Mouse (Mus musculus) thymus, postnatal 14 days (tissue): Measurements from ENCODE around the gene Elmsan1.
"Not testable (repeated sequence)": the region's sequence is repeated elsewhere in the genome, so short reads cannot be mapped to it uniquely, and the experiment has no call there.

Experiments
- DNase-seq: peaks from one replicate; pipeline ENCODE4 v3.0.0; 2021

Gene Elmsan1

GRCm38 (mm10) chr12:84218289-84219120, at the start of gene Elmsan1:
Gene Elmsan1 (minus strand): TSS chr12:84218881.
- DNase-seq, result peak; percentile 92

DNA sequence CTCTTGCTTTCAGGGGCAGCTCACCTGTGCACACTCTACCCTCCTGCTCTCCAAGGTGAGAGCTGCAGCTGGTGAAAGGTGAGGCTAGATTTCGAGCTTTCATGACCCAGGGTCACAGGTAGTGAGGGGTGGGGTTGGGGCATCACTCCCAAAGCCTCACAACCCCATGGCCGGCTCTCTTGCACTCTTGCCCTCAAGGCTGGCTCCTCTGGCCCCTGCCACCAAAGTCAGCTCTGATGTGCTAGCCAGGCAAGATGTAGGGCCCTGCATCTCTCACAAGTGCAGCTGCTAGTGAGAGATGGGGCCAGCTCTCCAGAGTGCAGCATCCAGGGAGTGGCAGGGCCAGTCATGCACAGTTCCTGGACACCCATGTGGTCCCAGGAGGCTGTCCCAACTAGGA, 48.6 kb upstream of the Elmsan1 start:
- no peak for DNase-seq

DNA sequence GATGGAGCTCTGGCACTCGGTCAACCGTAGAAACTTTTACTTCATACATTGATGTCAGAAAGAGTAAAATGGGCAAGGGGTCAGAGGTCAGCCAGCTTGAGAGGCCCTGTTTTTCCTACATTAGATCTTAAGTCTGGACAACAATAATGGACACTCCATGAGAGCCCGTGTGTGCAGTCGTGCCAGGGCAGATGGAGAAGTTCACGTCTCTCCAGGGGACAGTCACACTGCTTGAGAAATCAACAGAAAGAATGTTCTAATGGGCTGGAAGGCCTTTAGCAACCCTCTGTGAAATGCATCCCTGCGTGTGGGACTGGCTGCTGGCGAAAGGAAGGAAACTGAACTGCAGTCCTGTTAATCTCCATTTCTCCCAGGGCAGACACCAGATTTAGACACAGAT, 41.7 kb upstream of the Elmsan1 start:
- no peak for DNase-seq

DNA sequence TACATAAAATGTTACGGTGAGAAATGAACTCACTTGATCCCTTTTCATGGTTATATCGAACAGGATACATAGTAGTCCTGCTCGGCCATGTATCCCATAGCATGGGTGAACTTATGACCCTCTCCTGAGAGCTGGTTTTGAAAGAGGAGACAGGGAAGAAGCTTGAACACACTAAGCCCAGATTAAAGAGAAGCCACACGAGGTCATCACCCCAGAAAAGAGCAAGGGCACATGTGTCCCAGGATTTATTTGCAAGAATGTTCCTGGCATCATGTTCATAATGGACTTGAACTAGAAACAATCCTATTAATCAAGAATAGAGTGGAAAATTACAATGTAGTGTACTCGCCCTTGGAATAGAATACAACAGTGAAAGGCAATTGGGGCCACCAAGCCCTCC, 36.2 kb upstream of the Elmsan1 start:
- DNase-seq, result no peak

GRCm38 (mm10) chr12:84252811-84253210, 34.1 kb upstream of the Elmsan1 start:
- DNase-seq, result no peak

DNA sequence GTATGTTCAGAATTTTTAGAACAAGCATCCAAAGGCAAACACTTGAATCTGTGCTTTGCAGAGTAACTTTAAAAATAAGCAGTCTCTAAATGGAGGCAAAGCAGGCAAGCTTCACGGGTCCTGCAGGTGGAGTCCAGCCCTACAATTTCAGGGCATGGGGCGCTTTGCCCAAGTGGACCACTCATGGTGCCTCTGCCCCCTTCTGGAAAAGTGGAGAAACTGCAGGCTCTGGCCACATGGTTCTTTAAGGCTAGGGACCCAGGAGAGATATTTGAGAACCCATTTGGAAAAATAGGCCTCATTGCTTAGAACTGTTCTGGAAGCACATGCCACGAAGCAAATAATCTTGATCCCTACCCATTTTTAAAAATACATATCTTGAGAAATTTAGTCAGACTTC, 30.5 kb upstream of the Elmsan1 start:
- peak; percentile 74 for DNase-seq

GRCm38 (mm10) chr12:84245683-84246082, 27.0 kb upstream of the Elmsan1 start:
- peak; percentile 49 for DNase-seq

- DNase-seq, result peak; percentile 86
Measured at GRCm38 (mm10) chr12:84243076-84243770, 24.5 kb upstream of the Elmsan1 start.

GRCm38 (mm10) chr12:84237036-84237435, 18.4 kb upstream of the Elmsan1 start:
- not testable (repeated sequence) for DNase-seq

GRCm38 (mm10) chr12:84235981-84236752, 17.5 kb upstream of the Elmsan1 start:
- DNase-seq, result no peak

- DNase-seq, result no peak
Measured at GRCm38 (mm10) chr12:84235577-84235976, 16.9 kb upstream of the Elmsan1 start.

DNA sequence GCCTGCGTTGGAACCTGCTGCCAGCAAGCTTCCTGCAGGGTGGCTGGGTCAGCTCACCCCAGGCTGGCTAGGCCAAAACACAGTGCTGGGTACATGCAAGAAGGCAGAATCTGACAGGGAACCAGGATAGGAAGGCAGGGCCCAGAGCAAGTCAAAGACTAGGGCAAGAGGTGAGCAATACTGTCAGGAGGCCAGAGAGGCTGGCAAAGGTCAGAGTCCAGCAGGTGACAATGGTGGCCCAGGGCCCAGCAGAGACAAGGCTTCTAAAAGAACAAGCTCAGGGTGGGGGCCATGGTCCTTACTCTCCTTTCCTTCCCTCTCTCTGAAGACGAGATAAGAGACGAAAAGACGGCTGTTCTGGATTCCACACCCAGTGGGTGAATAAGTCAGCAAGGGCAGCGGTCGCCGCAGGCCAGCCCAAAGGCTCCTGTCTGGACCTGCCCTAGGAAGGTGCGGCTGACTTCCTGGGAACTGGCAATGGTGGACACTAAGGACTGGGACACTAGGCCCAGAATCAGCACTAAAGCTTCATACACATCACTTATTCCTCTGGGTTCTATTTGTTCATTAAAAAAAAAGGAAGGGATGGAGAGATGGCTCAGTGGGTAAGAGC, 14.9 kb upstream of the Elmsan1 start:
- DNase-seq, result no peak

- DNase-seq, result no peak
Measured at GRCm38 (mm10) chr12:84226117-84226840, 7.6 kb upstream of the Elmsan1 start.

GRCm38 (mm10) chr12:84222405-84222961, 3.8 kb upstream of the Elmsan1 start:
- DNase-seq, result peak; percentile 59

GRCm38 (mm10) chr12:84220951-84221891, 2.5 kb upstream of the Elmsan1 start:
- peak; percentile 55 for DNase-seq

- DNase-seq, result peak; percentile 46
Measured at GRCm38 (mm10) chr12:84220515-84220914, 1.8 kb upstream of the Elmsan1 start.

DNA sequence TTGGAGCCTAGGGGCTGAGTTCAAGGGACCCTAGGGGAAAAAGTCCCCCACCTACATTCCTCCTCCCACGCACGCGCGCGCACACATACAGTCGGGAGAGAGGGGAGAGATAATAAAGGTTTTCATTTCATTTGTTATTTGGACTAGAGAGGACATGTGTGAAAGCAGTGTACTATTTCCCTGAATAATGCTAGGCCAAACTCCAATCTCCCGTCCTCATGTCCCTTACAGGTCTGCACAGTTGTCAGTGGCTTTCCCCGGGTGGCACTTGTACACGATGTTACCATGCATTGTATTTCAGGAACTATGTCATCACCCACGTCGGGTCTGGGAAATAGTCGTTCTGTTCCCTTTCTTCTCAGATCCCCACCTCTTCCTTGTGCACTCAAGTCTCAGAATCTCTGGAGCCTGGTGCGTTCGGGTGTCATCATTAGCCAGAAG, 460 bp upstream of the Elmsan1 start:
- DNase-seq, result no peak

DNA sequence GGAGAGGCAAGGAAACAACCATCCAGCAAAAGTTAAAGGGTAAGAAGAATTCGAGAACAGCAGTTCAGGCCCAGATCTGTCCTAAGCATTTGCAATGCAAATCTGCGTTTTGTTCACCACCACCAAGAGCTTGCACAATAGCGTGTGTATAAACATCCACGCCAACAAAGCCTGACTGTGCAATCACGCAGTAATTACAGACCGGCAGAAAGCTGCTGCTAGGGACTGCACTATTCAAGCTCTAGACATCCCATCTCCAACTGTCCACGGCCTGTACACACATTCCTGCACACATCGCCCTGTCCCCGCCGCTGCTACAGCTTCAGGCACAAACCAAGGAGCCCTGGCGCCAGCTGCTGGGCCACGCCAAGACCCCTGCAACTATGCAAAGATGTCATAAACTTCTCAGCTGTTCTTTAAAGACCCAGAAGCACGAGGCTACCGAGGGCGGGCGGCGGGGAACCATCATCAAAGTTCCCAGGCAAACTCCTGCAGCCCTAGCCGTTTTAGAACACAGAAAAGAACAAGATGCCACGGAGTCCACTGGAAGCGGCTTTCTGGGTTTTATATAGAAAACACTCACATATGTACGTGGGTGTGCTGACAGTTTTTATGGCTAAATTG, 1.1 kb downstream of the Elmsan1 start:
- peak; percentile 48 for DNase-seq

DNA sequence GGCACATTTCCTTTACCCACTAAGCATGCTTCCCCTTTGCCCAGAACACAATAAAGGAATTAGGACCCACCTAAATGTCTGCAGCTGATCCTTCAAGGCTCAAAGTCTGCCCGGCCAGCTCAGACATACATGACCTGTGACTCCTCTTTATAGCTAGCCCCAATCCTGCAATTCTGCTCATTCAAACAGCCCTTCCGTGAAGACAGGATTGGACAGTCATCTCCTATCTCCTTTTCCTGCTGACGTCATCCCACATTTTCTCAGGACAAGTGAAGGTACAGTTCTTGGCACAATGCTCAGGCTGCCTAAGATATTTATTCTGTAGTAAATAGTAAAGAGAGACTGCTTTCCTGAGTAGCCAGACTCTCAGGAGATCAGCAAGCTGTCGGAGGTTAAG, 1.6 kb downstream of the Elmsan1 start:
- DNase-seq, result no peak

DNA sequence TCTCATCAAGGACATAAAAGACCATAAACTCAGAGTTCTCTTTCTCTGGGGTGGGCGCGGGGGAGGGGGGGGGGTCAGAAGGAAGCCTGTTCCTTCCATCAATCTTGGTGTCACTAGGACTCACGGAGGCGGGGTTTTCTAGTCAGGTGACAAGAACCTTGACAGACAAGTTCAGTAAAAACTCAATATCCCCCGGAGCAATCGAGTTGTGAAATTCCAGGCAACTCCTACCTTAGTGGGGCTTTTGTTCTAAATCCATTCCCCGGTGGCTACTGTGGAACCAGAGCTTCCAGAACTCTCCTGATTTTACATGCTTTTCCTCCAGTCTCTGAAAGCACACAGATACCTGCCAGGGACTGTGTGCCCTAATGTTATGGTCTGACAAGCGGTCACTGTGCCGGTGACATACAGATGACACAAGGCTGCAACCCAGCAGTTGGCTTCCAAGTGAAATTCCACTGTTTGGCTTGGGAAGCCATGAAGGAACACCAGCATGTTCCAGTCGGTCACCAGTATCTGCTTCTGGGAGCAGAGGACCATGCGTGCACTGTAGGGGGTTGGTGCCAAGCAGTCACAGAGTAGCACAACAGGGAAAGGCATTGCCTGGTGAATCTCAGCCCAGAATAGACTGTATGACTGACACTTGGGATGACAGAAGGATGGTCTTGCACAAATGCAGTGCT, 2.8 kb downstream of the Elmsan1 start:
- DNase-seq, result no peak
